Mouse (Mus musculus): ENCODE results near the gene Ppm1f.
"Not testable (repeated sequence)": the region's sequence is repeated elsewhere in the genome, so short reads cannot be mapped to it uniquely, and the experiment has no call there.

Ppm1f gene

GRCm38 (mm10) chr16:16896382-16897055, at the start of gene Ppm1f:
TSS of gene Ppm1f (plus strand) at chr16:16896469.
- peak; percentile 97 for DNase-seq (ENCODE audit: low spot score)

- no peak for DNase-seq (ENCODE audit: low spot score)
Observed at GRCm38 (mm10) chr16:16849196-16849595, 47.1 kb upstream of the Ppm1f start.

GRCm38 (mm10) chr16:16852411-16852810, 43.9 kb upstream of the Ppm1f start:
- DNase-seq (ENCODE audit: low spot score) = no peak

- peak; percentile 46 for DNase-seq (ENCODE audit: low spot score)
Observed at GRCm38 (mm10) chr16:16854836-16855235, 41.4 kb upstream of the Ppm1f start.

- no peak for DNase-seq (ENCODE audit: low spot score)
Observed at GRCm38 (mm10) chr16:16855541-16855940, 40.7 kb upstream of the Ppm1f start.

- DNase-seq (ENCODE audit: low spot score) = not testable (repeated sequence)
Observed at GRCm38 (mm10) chr16:16856054-16856453, 40.2 kb upstream of the Ppm1f start.

- DNase-seq (ENCODE audit: low spot score) = no peak
Observed at GRCm38 (mm10) chr16:16856731-16857476, 39.4 kb upstream of the Ppm1f start.

- DNase-seq (ENCODE audit: low spot score) = no peak
Observed at GRCm38 (mm10) chr16:16862288-16862687, 34.0 kb upstream of the Ppm1f start.

GRCm38 (mm10) chr16:16863978-16864377, 32.3 kb upstream of the Ppm1f start, which contains the start of gene Igll1:
TSS of gene Igll1 (minus strand) at chr16:16863985.
- no peak for DNase-seq (ENCODE audit: low spot score)

- DNase-seq (ENCODE audit: low spot score) = no peak
Observed at GRCm38 (mm10) chr16:16865217-16865616, 31.1 kb upstream of the Ppm1f start.

- no peak for DNase-seq (ENCODE audit: low spot score)
Observed at GRCm38 (mm10) chr16:16865696-16866561, 30.3 kb upstream of the Ppm1f start.

- no peak for DNase-seq (ENCODE audit: low spot score)
Observed at GRCm38 (mm10) chr16:16870241-16870616, 26.0 kb upstream of the Ppm1f start.

- DNase-seq (ENCODE audit: low spot score) = peak; percentile 88
Observed at GRCm38 (mm10) chr16:16870617-16871331, 25.5 kb upstream of the Ppm1f start, which contains the start of the genes Top3b and Vpreb1. TSS of gene Top3b (plus strand) at chr16:16870736. TSS of gene Vpreb1 (minus strand) at chr16:16870843.

GRCm38 (mm10) chr16:16879025-16879424, 17.2 kb upstream of the Ppm1f start:
- DNase-seq (ENCODE audit: low spot score) = no peak

- no peak for DNase-seq (ENCODE audit: low spot score)
Observed at GRCm38 (mm10) chr16:16888341-16888740, 7.9 kb upstream of the Ppm1f start.

GRCm38 (mm10) chr16:16892366-16892765, 3.9 kb upstream of the Ppm1f start:
- DNase-seq (ENCODE audit: low spot score) = no peak

GRCm38 (mm10) chr16:16896015-16896381, 271 bp upstream of the Ppm1f start:
- no peak for DNase-seq (ENCODE audit: low spot score)

GRCm38 (mm10) chr16:16897056-16897584, 851 bp downstream of the Ppm1f start:
- no peak for DNase-seq (ENCODE audit: low spot score)

GRCm38 (mm10) chr16:16902329-16902728, 6.1 kb downstream of the Ppm1f start:
- DNase-seq (ENCODE audit: low spot score) = no peak

- DNase-seq (ENCODE audit: low spot score) = no peak
Observed at GRCm38 (mm10) chr16:16903188-16903587, 6.9 kb downstream of the Ppm1f start.

- DNase-seq (ENCODE audit: low spot score) = peak; percentile 23
Observed at GRCm38 (mm10) chr16:16907799-16908198, 11.5 kb downstream of the Ppm1f start.
